Mouse (Mus musculus) bone marrow macrophage, adult 2 months (primary cell): ENCODE results near the gene Fbxo41.

Experiments used
- CTCF ChIP-seq: IDR thresholded peaks from 2 replicates; pipeline ENCODE4 v1.5.1; 2012; ENCODE audit warnings: low read depth, mild to moderate bottlenecking, low read length, moderate library complexity
- POLR2A ChIP-seq: IDR thresholded peaks from 2 replicates; pipeline ENCODE4 v1.6.1; 2012; ENCODE audit warnings: mild to moderate bottlenecking, low read depth, low read length, borderline replicate concordance

- TF ChIP-seq CTCF: no peak
- no peak for TF ChIP-seq POLR2A
These were observed 487 bp downstream of the Fbxo41 start for GRCm38 (mm10) chr6:85502103-85502910.
